Mouse (Mus musculus): ENCODE measurements around the gene Crim1. TPM values are rescaled to one million over a fixed set of nuclear protein-coding genes. Genes with fewer than 3 reads are reported as not detected.
"Not testable (repeated sequence)": the region's sequence is repeated elsewhere in the genome, so short reads cannot be mapped to it uniquely, and the experiment has no call there.

The Crim1 gene
- total and polyA plus RNA-seq, 3 experiments = 14.1 to 72.8 (median 21.9) TPM

DNA sequence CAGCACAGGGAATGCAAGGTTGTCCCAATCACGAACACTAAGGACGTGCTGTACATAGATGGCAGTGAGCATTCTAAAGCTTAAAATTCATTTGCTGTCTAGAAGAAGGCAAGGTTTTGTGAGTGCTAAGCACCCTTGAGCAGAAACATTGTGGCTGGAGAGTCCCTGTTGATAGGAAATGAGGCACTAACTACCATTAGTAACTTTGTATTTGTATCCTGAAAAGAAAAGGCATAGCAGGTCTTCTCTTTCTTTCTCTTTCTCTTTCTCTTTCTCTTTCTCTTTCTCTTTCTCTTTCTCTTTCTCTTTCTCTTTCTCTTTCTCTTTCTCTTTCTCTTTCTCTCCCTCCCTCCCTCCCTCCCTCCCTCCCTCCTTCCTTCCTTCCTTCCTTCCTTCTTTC, 53.5 kb downstream of the Crim1 start:
- H3K9ac ChIP-seq (ENCODE audit: insufficient read depth, low read depth) = peak overlapping the region; percentile 51
- peak overlapping the region; percentile 81 for H3K4me2 ChIP-seq (ENCODE audit: insufficient read depth, low read depth, poor library complexity, severe bottlenecking)
- DNase-seq (ENCODE audit: extremely low read depth); H3K9me3 ChIP-seq (replicated peaks; ENCODE audit: low read length); in situ Hi-C loops (cut with MboI; ENCODE audit: low pct_ligation_motif_present, low pct_unique_long_range_greater_than_20kb, low sequenced_read_pairs); H3K27me3 ChIP-seq (replicated peaks); dilution Hi-C loops (cut with MboI; ENCODE audit: extremely low pct_ligation_motif_present, extremely low pct_unique_long_range_greater_than_20kb, low sequenced_read_pairs): not testable (repeated sequence)
- H3K27ac ChIP-seq (ENCODE audit: insufficient read depth, low read depth) = peak overlapping the region; percentile 80
- H3K4me3 ChIP-seq (replicated peaks in 1 of 3; ENCODE audit: low read depth in 2 of 3, low read length in 2 of 3, poor library complexity in 1 of 3) = peak overlapping the region in 1 of 3 experiments; percentile 48
- peaks cover 57% of the 10 kb centered on the region for H3K79me2 ChIP-seq (replicated peaks; ENCODE audit: control insufficient read depth, extremely low read depth, insufficient read depth, poor library complexity, severe bottlenecking)
- H3K4me1 ChIP-seq (ENCODE audit: control insufficient read depth in 1 of 2, insufficient read depth in 2 of 2) = peaks cover 22 to 62% of the 10 kb centered on the region in 2 experiments
- peaks cover 10 to 57% of the 10 kb centered on the region in 2 experiments for H3K36me3 ChIP-seq (replicated peaks in 1 of 2; ENCODE audit: control insufficient read depth in 1 of 2, insufficient read depth in 1 of 2, low read length in 1 of 2)
- peak; percentile 71 for TF ChIP-seq ETS1 (conservative IDR thresholded peaks at IDR 0.05; ENCODE audit: low read depth, low read length)

DNA sequence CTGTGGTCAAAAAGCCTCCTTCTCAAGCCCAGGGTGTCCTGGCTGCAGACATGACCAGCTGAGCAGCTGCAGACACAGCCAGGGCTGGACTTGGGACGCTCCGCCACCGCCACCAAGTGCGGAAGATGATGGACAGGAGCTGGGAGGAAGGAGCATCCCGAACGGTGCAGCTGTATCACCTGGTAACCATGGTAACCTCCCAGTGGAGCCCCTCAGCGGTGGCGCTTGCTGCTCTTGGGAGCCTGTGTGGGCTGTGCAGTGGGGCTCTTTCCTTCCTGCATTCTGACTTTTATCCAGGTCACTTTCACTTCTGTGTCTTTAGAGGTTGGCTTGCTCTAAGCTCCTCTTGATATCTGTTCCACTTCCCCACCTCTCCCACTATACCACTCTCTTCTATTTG, 54.2 kb downstream of the Crim1 start:
- Histone ChIP-seq H3K36me3 (replicated peaks in 1 of 2; ENCODE audit: control insufficient read depth in 1 of 2, insufficient read depth in 1 of 2, low read length in 1 of 2) (peaks cover 13 to 58% of the 10 kb centered on the region in 2 experiments), H3K9ac (ENCODE audit: insufficient read depth, low read depth) (no peak overlapping the region), H3K27ac (ENCODE audit: insufficient read depth, low read depth) (peak overlapping the region; percentile 56), H3K79me2 (replicated peaks; ENCODE audit: control insufficient read depth, extremely low read depth, insufficient read depth, poor library complexity, severe bottlenecking) (peaks cover 54% of the 10 kb centered on the region), H3K27me3 (replicated peaks) (no peaks in the 10 kb centered on the region), H3K4me1 (ENCODE audit: control insufficient read depth in 1 of 2, insufficient read depth in 2 of 2) (peaks cover 19 to 56% of the 10 kb centered on the region in 2 experiments), H3K4me3 (replicated peaks in 1 of 3; ENCODE audit: low read depth in 2 of 3, low read length in 2 of 3, poor library complexity in 1 of 3) (peak overlapping the region in 1 of 3 experiments; percentile 41), H3K4me2 (ENCODE audit: insufficient read depth, low read depth, poor library complexity, severe bottlenecking) (no peak overlapping the region), H3K9me3 (replicated peaks; ENCODE audit: low read length) (peaks cover 6% of the 10 kb centered on the region)
- in situ Hi-C loops (cut with MboI; ENCODE audit: low pct_ligation_motif_present, low pct_unique_long_range_greater_than_20kb, low sequenced_read_pairs) = no loop called here
- TF ChIP-seq USF1 (IDR thresholded peaks at IDR 0.05; ENCODE audit: low read depth, low read length) (no peak), USF2 (conservative IDR thresholded peaks at IDR 0.05; ENCODE audit: low read depth, low read length) (no peak), BHLHE40 (IDR thresholded peaks at IDR 0.05; ENCODE audit: low read depth, low read length) (no peak), MYC (IDR thresholded peaks at IDR 0.05; ENCODE audit: low read depth, low read length) (no peak), MEF2A (IDR thresholded peaks at IDR 0.05; ENCODE audit: borderline replicate concordance, low read depth, low read length) (no peak), PAX5 (IDR thresholded peaks at IDR 0.05; ENCODE audit: low read length) (no peak), RCOR1 (conservative IDR thresholded peaks at IDR 0.05; ENCODE audit: low read depth, low read length) (no peak), UBTF (IDR thresholded peaks at IDR 0.05; ENCODE audit: low read depth, low read length) (no peak), JUND (conservative IDR thresholded peaks at IDR 0.05; ENCODE audit: low read depth, low read length) (no peak), MAFK (IDR thresholded peaks at IDR 0.05; ENCODE audit: insufficient replicate concordance, low read length) (no peak), CHD1 (IDR thresholded peaks at IDR 0.05; ENCODE audit: low read depth, low read length) (no peak), IRF4 (IDR thresholded peaks at IDR 0.05; ENCODE audit: low read depth, low read length) (no peak), E2F4 (IDR thresholded peaks at IDR 0.05; ENCODE audit: insufficient replicate concordance, low read depth, low read length) (no peak), TCF12 (IDR thresholded peaks at IDR 0.05; ENCODE audit: low read depth, low read length) (no peak), TBP (conservative IDR thresholded peaks at IDR 0.05; ENCODE audit: low read depth, low read length) (no peak), MXI1 (IDR thresholded peaks at IDR 0.05; ENCODE audit: low read depth, low read length) (no peak), NELFE (IDR thresholded peaks at IDR 0.05; ENCODE audit: low read depth, low read length) (no peak)
- no peak for DNase-seq (ENCODE audit: extremely low read depth)
- dilution Hi-C loops (cut with MboI; ENCODE audit: extremely low pct_ligation_motif_present, extremely low pct_unique_long_range_greater_than_20kb, low sequenced_read_pairs) = no loop called here

Measured in CH12.LX (cell line).